Mouse (Mus musculus) T-helper 1 cell (primary cell): ENCODE measurements at regions not wholly inside any gene's neighbourhood (a gene's known extent, or its start where the extent isn't known, plus 50 kb on each side); places are given as distances from the start of the nearest gene placed in this dataset.
"Not testable (repeated sequence)": the region's sequence is repeated elsewhere in the genome, so short reads cannot be mapped to it uniquely, and the experiment has no call there.

Experiments
- in situ Hi-C: fragments of 300-600 bp; cut with MboI, MseI; formaldehyde crosslinking; loops from one replicate; pipeline ENCODE4 v1.15.1; 2025; ENCODE audit warnings: high pct_unique_total_duplicates

GRCm38 (mm10) chr5:40177982-40178748 is 422.9 kb upstream of the Hs3st1 start:
- in situ Hi-C loops, result no loop called here

DNA sequence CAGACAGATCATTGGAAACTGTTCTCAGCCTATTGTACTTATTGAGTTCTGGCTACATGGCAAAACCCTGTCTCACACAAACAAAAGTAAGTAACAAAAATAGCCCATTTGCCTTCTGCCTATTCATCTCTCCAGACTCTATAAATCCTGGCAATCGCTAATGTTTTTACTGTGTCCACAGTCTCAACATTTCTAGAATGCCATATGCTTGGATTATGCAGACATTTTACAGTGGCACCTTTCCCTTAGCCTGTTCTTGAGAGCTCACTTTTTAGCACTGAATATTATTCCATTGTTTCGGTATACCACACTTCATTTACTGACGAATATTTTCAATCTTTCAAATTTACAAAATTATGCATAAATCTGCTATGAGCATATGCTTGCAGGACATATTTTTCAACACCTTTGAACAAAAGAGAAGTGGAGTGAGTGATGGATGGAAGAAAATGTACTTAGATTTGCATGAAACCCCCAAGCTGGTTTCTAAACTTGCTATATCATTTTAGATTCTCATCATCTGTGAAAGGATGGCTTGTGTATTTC is 381.5 kb upstream of the Hs3st1 start:
- in situ Hi-C loops, result no loop called here

DNA sequence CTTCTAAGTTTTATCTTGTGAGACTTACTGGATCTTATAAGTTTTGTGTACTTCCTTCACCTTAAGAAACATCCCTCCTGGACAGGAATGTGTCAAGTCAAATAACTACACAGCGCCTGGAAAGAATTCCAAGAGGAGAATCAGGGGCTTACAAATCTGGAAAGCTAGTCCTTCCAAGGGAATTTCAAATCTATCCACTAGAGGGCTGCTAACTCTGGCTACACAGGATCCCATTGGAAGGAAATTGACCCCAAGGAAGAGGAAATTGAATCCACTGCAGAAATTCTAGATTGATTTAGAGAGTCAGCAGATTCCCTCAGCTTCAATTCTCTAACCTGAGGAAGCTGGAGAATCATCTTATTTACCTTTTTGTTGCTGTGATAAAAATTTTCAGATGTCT is 369.1 kb upstream of the Hs3st1 start:
- in situ Hi-C loops, result no loop called here

- in situ Hi-C loops, result no loop called here
Observed at GRCm38 (mm10) chr5:40116849-40117248, 361.6 kb upstream of the Hs3st1 start.

DNA sequence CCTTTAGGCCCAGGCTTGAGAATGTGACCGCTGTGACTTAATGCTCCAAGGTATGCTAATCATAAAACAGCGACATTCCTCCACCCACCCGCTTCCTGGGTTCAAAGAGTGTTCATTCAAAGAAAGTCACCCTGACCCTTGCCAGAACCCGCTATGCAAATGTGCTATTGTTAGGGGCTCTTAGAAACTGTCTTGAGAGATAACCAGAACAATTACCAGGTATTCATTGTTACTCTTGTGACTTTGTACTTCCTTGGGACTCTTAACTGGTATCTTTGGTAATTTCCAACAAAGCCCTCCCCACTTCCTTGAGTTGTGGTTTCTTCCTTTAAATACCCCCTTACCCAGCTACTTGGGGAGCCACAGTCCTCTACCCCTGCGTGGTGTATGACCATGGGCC is 334.3 kb upstream of the Hs3st1 start:
- in situ Hi-C loops, result not testable (repeated sequence)

GRCm38 (mm10) chr5:40045288-40045687 is 290.0 kb upstream of the Hs3st1 start:
- in situ Hi-C loops, result no loop called here

- in situ Hi-C loops, result no loop called here
Observed at GRCm38 (mm10) chr5:40034452-40034851, 279.2 kb upstream of the Hs3st1 start.

GRCm38 (mm10) chr5:40033686-40034085 is 278.4 kb upstream of the Hs3st1 start:
- in situ Hi-C loops, result no loop called here

GRCm38 (mm10) chr5:40030261-40030660 is 275.0 kb upstream of the Hs3st1 start:
- in situ Hi-C loops, result no loop called here

- in situ Hi-C loops, result no loop called here
Observed at GRCm38 (mm10) chr5:40015946-40016345, 260.7 kb upstream of the Hs3st1 start.

DNA sequence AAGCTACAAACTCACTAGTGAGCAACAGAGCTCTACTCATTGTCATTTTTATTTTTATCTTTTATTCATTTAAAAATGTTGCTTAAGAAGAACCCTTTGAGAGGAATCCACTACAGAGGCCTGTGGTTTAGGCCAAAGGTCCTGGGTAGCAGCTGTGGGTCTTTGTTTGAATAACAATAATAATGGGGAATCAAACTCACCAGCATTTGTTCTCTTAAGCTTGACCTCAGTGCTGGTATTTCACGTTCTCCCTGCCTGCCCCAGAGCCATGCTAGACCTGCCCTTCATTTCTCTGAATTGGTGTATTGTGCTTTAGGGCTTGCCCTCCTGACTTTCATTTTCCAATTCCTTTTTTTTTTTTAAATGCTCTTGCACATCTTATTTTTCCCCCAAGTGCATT is 232.8 kb upstream of the Hs3st1 start:
- in situ Hi-C loops, result loop anchor here (25.0 kb wide), 1 partner anchor 1999 kb away; no protein-coding TSS in a partner anchor

GRCm38 (mm10) chr5:39964371-39964770 is 209.1 kb upstream of the Hs3st1 start:
- in situ Hi-C loops, result loop anchor here (5.0 to 25.0 kb wide), 2 partner anchors 1187 to 1798 kb away; partner anchors contain the start of gene Nkx3-2

- in situ Hi-C loops, result loop anchor here (5.0 to 25.0 kb wide), 2 partner anchors 1184 to 1801 kb away; partner anchors contain the start of gene Nkx3-2
Observed at GRCm38 (mm10) chr5:39960981-39961380, 205.7 kb upstream of the Hs3st1 start.

DNA sequence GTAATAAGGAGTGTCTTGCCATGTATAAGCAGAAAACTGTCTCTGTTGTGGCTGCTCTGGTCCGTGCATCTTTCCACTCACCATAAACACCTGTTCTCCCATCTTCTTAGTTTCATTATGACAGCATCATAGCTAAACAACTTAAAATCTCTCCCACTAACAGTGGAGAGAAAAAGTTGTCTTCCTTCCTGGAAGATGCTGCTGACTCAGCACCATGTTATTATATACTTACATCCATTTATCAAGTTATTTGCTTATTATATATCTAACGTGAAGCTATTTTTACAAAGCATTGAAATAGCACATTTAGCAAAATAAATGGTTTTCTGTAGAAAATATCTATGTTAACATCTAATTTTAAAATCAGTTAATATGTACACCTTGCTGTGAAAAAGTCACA is 180.3 kb upstream of the Hs3st1 start:
- in situ Hi-C loops, result no loop called here

GRCm38 (mm10) chr5:39931890-39932289 is 176.6 kb upstream of the Hs3st1 start:
- in situ Hi-C loops, result no loop called here

- in situ Hi-C loops, result no loop called here
Observed at GRCm38 (mm10) chr5:39909369-39909768, 154.1 kb upstream of the Hs3st1 start.

GRCm38 (mm10) chr5:39871723-39872085 is 116.4 kb upstream of the Hs3st1 start:
- in situ Hi-C loops, result no loop called here

DNA sequence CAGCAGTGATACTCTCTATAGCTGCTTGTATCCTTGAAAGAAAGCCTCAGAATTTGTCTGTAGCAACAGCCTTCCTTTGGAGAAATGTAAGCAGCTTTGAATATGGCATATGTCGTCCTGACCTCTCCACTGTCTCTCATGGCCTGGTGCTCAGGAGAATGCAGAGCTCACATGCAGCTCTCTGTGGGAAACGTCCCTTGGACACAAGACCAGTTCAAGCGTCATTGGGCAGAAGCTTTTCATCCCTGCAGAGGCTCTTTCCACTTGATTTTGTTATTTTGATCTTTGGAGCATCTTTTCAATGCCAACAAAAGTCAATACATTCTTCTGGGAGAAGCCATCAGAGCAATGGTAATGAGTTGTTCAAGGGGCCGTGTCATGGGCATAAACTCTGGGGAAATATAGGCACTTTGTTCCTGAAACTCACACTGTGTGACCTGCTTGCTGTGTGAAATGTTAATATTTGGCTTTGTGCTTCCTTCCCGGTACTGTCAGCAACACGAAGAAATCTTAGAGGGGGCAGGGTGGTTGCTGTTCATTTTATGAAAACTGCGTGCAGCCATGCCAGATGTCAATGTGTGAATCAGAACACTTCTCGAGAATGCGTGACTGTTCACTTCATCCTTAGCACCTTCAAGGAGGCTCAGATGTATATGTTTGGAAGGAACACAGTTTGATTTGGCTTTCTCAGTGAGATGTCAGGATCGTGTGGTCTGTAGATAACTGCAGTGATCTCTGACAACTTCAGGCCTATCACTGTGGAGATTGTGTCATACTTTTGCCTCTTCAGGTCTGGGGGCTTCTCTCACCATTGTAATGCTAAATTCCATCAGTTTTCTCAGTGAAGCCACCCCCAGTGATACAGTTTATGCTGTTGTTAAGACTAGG is 115.8 kb upstream of the Hs3st1 start:
- in situ Hi-C loops, result no loop called here

GRCm38 (mm10) chr5:39857192-39857591 is 101.9 kb upstream of the Hs3st1 start:
- in situ Hi-C loops, result no loop called here

GRCm38 (mm10) chr5:39856616-39857156 is 101.4 kb upstream of the Hs3st1 start:
- in situ Hi-C loops, result no loop called here

DNA sequence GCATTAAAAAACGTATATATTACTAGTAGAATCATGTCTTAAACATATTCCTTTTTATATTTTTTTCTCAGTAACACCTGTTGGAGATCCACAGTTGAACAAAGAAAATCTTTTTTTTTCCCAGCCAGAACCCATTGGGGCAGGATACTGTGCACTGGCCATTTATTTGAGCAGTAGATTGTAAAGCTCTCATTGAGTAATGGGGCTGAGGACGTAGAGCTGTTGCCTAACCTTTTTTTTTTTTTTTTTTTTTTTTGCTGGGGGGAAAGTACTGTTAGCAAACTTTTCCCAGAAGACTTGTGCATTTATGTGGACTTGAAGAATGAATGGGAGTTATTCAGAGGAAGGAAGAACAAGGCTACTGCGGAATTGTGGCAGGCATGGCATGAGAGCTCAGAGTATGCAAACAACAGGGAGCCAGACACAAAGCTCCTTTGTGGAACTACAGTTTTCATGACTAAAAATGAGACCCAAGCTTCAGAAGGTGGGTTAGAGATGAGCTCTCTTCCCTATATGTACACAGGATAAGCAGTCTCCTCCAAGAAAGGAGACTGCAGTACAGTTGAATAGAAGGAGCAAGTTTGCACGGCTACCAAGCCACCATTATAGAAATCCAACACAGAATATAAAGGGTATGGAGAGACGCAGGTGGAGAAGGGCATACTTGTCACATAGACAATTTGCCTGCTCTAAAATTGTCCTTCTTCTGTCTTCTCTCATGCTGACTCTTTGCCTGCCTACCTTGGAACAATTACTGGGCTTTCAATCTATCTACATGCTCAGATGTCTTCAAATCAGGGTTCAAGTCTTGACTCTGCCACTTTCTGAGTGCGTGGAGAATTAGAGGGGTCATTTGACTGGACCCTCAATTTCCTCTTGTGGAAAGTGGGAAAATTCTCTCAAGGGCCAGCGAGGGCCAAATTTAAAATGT is 100.7 kb upstream of the Hs3st1 start:
- in situ Hi-C loops, result no loop called here
